Mouse (Mus musculus) heart, embryonic 13.5 days (tissue): ENCODE data around the gene Sidt2. TPM values are rescaled to one million over a fixed set of nuclear protein-coding genes. Genes with fewer than 3 reads are reported as not detected.

Experiments used
- ATAC-seq: fragments of 200-750 bp; cut with Nextera tagmentation; 2 replicates; pipeline ENCODE4 v1.8.0; 2017; ENCODE audit warnings: moderate TSS enrichment; ENCODE audit not compliant: insufficient number of reproducible peaks, low FRiP score, low TSS enrichment; ENCODE audit errors: extremely low read depth
- H3K27ac ChIP-seq: fragments of 300-500 bp; sonication (generic); replicated peaks from 2 replicates; pipeline ENCODE4 v1.5.1; 2015; ENCODE audit warnings: moderate library complexity, mild to moderate bottlenecking, inconsistent platforms
- H3K27me3 ChIP-seq: fragments of 300-500 bp; sonication (generic); replicated peaks from 2 replicates; pipeline ENCODE4 v1.6.1; 2015; ENCODE audit warnings: mild to moderate bottlenecking, inconsistent platforms
- H3K36me3 ChIP-seq: fragments of 300-500 bp; sonication (generic); 2 replicates; pipeline ENCODE4 v1.6.1; 2015; ENCODE audit warnings: mild to moderate bottlenecking, inconsistent platforms
- H3K4me1 ChIP-seq: fragments of 300-500 bp; sonication (generic); 2 replicates; pipeline ENCODE4 v1.6.1; 2015; ENCODE audit warnings: inconsistent platforms
- H3K4me2 ChIP-seq: fragments of 300-500 bp; sonication (generic); 2 replicates; pipeline ENCODE4 v1.6.1; 2015; ENCODE audit warnings: inconsistent platforms, mild to moderate bottlenecking, moderate library complexity
- H3K4me3 ChIP-seq: fragments of 300-500 bp; sonication (generic); 2 replicates; pipeline ENCODE4 v1.5.1; 2015; ENCODE audit warnings: moderate library complexity, mild to moderate bottlenecking, inconsistent platforms
- H3K9ac ChIP-seq: fragments of 300-500 bp; sonication (generic); 2 replicates; pipeline ENCODE4 v1.6.1; 2015; ENCODE audit warnings: inconsistent platforms, mild to moderate bottlenecking, moderate library complexity
- H3K9me3 ChIP-seq: fragments of 300-500 bp; sonication (generic); 2 replicates; pipeline ENCODE4 v1.6.1; 2016; ENCODE audit warnings: inconsistent platforms
- WGBS: fragments of 180-500 bp; shearing (Covaris S2); methylation state at CpG from one replicate; pipeline ENCODE4 v1.1.7; 2015; ENCODE audit warnings: mixed read lengths; 5-methylcytosine and 5-hydroxymethylcytosine counted together
- microRNA-seq: library from miRNA; unstranded; fragments of <30 nt; microRNA quantifications from one replicate; pipeline ENCODE4, GENCODE M21; 2016
- polyA plus RNA-seq: library from polyadenylated mRNA; unstranded; fragments of >200 nt; fragmentation: Nextera tagmentation; extraction: Ambion mirVana; gene quantifications from 2 replicates; pipeline ENCODE4 v1.2.1, GENCODE M21; 2015

Sidt2 gene
- polyA plus RNA-seq, 1 experiment from 2014 or later: 35.5 TPM

DNA sequence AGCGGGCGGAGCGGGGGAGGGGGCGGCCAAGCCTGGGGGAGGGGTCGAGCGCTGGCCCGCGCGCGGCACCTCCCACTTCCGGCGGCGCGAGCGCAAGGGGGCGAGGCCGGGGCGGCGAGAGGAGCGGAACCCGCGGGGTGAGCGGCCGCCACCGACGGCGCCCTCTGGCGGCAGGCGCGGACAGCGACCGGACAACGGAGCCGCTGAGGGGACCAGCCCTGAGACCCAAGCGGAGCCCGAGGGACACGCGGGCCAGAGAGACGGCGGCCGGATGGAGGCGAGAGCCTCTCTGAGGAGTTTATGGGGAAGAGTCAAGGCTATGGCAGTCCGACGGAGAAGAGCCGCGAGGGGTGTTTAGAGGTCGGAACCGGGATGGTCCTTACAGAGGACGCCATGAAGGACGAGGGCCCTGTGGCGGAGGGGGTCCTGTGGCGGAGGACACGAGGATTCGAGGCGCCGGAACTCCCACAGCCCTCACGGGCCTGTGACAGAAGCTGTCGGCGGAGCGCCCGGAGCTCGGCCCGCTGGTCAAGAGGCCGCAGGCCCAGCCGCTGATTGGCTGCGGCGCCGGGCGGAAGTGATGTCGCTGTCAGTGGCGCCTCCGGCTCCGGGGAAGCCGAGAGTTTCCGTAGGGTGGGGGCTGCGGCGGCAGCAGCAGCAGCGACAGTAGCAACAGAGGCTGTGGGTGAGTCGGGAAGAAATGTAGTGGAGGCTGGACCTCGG lies 48.5 kb downstream of the Sidt2 start, which contains the start of the genes Pcsk7 and Rnf214:
Gene Pcsk7 (plus strand): TSS at position 143 of the 723 bp plus-strand sequence.
Gene Rnf214 (minus strand): TSS at position 557 of the 723 bp plus-strand sequence.
- H3K9me3 ChIP-seq: no peaks in the 10 kb centered on the region
- peak within 1 kb of the TSS; percentile 98 for H3K9ac ChIP-seq
- H3K36me3 ChIP-seq: peaks cover 55% of the 10 kb centered on the region
- H3K27me3 ChIP-seq: no peaks in the 10 kb centered on the region
- peak; percentile 86 for ATAC-seq
- H3K4me1 ChIP-seq: peaks cover 26% of the 10 kb centered on the region
- peak within 1 kb of the TSS; percentile 78 for H3K4me2 ChIP-seq
- H3K4me3 ChIP-seq: peak within 1 kb of the TSS; percentile 74
- WGBS: under 1% methylated on average over 65 of the region's 80 CpGs
- H3K27ac ChIP-seq: peak within 1 kb of the TSS; percentile 98

DNA sequence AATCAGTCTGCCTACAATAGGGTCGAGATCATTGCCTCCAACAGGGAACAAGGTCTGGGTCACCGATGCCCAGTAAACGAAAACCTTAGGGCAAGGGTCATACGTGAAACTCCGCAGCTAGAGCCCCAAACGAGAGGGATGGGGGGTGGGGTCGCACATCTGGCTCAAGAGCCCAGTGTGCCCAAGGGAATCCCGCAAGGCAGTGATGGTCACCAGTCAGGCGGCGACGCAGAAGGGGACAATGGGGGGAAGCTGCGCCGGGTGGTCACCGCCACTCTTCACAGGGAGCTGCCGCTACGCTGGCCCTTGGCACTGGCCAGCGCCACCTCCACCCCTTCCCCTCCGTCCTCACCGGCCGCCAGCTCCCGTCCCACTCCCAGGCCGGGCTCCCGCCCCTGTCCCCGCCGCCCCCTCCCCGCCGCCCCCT lies 49.2 kb downstream of the Sidt2 start:
- Histone ChIP-seq H3K27me3 (no peaks in the 10 kb centered on the region), H3K9me3 (no peaks in the 10 kb centered on the region), H3K9ac (peak overlapping the region; percentile 98), H3K4me2 (peak overlapping the region; percentile 78), H3K36me3 (peaks cover 55% of the 10 kb centered on the region), H3K27ac (peak overlapping the region; percentile 98), H3K4me1 (peaks cover 26% of the 10 kb centered on the region), H3K4me3 (peak overlapping the region; percentile 74)
- under 1% methylated on average over 16 of the region's 27 CpGs for WGBS
- ATAC-seq: peak; percentile 51; the same call in 1 of the 2 replicates

DNA sequence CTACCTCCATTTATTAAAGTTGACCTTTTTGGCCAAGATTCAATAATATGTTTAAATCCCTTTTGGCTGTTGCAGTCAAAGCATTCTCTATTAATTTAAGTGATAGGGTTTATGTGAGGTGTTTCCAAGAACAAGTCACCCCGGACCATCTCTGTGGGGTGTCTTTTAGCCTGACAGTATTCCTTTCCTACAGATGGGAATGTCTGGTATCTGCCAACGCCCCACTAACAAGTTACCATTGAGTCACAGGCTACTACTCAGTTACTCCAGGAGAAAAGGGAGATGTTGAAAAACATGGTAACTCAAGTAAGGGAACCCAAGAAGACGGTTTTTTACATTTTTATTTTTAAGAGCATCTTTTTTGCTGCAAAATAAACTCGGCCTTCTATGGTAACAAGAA lies 49.9 kb downstream of the Sidt2 start:
- Histone ChIP-seq H3K27ac (no peak overlapping the region; the same call in 1 of the 2 replicates), H3K4me1 (peaks cover 26% of the 10 kb centered on the region), H3K4me3 (peak overlapping the region; percentile 74), H3K4me2 (peak overlapping the region; percentile 78), H3K9me3 (no peaks in the 10 kb centered on the region), H3K27me3 (no peaks in the 10 kb centered on the region), H3K36me3 (peaks cover 53% of the 10 kb centered on the region), H3K9ac (peak overlapping the region; percentile 98)
- 54% methylated on average over 4 of the region's 4 CpGs for WGBS
- ATAC-seq: no peak

DNA sequence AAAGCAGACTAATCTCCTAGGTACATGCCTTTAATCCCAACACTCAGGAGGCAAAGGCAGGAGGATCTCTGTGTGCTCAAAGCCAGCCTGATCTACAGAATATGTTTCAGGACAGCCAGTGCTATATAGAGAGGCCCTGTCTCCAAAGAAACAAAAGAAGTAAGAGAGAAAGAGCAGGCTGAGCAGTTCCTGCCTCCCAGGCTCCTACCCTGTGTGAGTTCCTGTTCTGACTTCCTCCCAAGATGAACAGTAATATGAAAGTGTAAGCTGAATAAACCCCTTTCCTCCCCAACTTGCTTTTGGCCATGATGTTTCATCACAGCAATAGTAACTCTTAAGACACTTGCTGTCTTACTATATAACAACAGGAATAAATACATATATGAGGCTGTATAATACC lies 61.4 kb downstream of the Sidt2 start:
- H3K36me3 ChIP-seq: peaks cover 98% of the 10 kb centered on the region
- H3K4me3 ChIP-seq: no peak overlapping the region
- no peak for ATAC-seq
- H3K4me2 ChIP-seq: no peak overlapping the region
- H3K27ac ChIP-seq: no peak overlapping the region
- H3K27me3 ChIP-seq: no peaks in the 10 kb centered on the region
- no peak overlapping the region for H3K9ac ChIP-seq
- no peaks in the 10 kb centered on the region for H3K9me3 ChIP-seq
- no peaks in the 10 kb centered on the region for H3K4me1 ChIP-seq

Small RNAs within 50 kb of the gene (microRNA-seq; reads per million reads assigned to microRNA genes)
- not detected for gene Mir7087

Other genes starting within 250 kb of the Sidt2 start
- gene Cep164, start 126.6 kb downstream of the Sidt2 start, polyA plus RNA-seq: 13.0 and 14.4 TPM in 2 replicates
- gene Bace1, start 116.7 kb downstream of the Sidt2 start, polyA plus RNA-seq: 17.6 and 19.1 TPM in 2 replicates
- 16.4 TPM in 2 replicates for gene Pcsk7, start 48.8 kb downstream of the Sidt2 start, polyA plus RNA-seq
- gene Rnf214, start 48.3 kb downstream of the Sidt2 start, polyA plus RNA-seq: 40.0 and 40.7 TPM in 2 replicates
- gene Tagln, start 19.2 kb downstream of the Sidt2 start, polyA plus RNA-seq: 151 and 203 TPM in 2 replicates
- gene Pafah1b2, start 57.4 kb upstream of the Sidt2 start, polyA plus RNA-seq: 133 and 137 TPM in 2 replicates
- 4.7 and 5.8 TPM in 2 replicates for gene Sik3, start 57.6 kb upstream of the Sidt2 start, polyA plus RNA-seq